Mouse (Mus musculus): Measurements from ENCODE around the gene 1190007I07Rik. TPM values are rescaled to one million over a fixed set of nuclear protein-coding genes. Genes with fewer than 3 reads are reported as not detected.

1190007I07Rik gene
- polyA plus RNA-seq, 1 experiment: 13.4 TPM

DNA sequence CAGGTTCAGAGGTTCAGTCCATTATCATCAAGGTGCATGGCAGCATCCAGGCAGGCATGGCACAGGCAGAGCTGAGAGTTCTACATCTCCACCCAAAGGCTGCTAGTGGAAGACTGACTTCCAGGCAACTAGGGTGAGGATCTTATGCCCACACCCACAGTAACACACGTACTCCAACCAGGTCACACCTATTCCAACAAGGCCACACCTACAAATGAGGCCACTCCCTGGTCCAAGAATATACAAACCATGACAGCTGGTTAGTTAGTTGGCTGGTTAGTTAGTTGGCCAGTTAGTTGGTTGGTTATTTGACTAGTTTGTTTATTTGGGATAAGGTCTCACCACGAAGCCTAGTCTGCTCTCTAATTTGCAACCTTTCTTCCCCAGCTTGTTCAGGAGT, 40.3 kb upstream of the 1190007I07Rik start:
- H3K4me2 ChIP-seq (ENCODE audit: low read depth): no peak overlapping the region
- no peak overlapping the region for H3K4me3 ChIP-seq
- H3K27me3 ChIP-seq (ENCODE audit: control insufficient read depth, insufficient read depth, insufficient read length): no peaks in the 10 kb centered on the region

DNA sequence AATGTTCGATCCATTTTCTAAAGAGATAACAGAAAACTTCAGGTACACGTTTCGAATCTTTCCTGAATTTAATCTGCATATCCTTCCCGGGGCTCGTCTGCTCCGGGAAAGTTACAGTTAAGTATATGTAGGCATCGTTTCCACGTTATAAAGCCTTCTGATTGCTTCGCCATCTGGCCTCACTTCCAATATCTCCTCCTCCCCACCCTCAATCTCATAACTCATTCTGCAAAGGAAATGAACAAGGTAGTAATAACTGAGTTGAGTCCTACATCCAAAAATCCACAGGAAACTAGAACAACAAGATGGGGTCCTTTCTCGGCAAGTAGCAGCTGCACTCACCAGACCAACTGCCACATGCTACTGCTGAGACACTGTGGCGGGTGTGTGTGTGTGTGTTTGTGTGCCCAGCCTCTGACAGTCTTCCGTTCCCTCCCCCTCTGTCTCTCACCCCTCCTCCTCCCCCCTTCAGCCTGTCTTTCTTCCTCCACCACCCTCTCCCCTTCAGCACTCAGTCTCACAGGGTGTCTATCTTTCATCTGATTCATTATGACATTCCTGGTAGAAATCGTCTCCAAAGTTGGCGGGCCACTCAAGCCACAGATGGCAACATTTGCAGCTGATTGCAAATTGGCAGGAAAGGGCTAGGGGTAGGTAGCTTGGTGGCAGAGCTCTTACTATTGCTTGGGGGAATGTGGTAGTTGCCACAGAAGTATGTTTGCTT, 39.4 kb upstream of the 1190007I07Rik start:
- Histone ChIP-seq H3K36me3 (ENCODE audit: control insufficient read depth, insufficient read depth) (no peaks in the 10 kb centered on the region), H3K79me2 (ENCODE audit: control insufficient read depth, insufficient read depth) (no peaks in the 10 kb centered on the region), H3K27me3 (ENCODE audit: control insufficient read depth, insufficient read depth, insufficient read length) (no peaks in the 10 kb centered on the region), H3K4me2 (ENCODE audit: low read depth) (no peak overlapping the region), H3K4me3 (no peak overlapping the region), H3ac (ENCODE audit: control insufficient read depth, insufficient read length) (no peak overlapping the region)
- TF ChIP-seq MYOD1 (IDR thresholded peaks at IDR 0.05; ENCODE audit: control insufficient read depth in 1 of 3, insufficient read length in 2 of 3, low read depth in 2 of 3) (peak in 1 of 3 experiments; percentile 40), MYOG (IDR thresholded peaks at IDR 0.05; ENCODE audit: control insufficient read depth in 1 of 3, insufficient read depth in 1 of 3, insufficient read length in 2 of 3, low read depth in 2 of 3) (peak in 2 of 3 experiments; percentile 29 to 70), SRF (IDR thresholded peaks at IDR 0.05; ENCODE audit: control insufficient read depth, insufficient read length, low read depth) (no peak)

More for the DNA sequence above, 40.3 kb upstream of the 1190007I07Rik start:
- Histone ChIP-seq H3K36me3 (ENCODE audit: control insufficient read depth, insufficient read depth) (no peaks in the 10 kb centered on the region), H3K79me2 (ENCODE audit: control insufficient read depth, insufficient read depth) (no peaks in the 10 kb centered on the region), H3ac (ENCODE audit: control insufficient read depth, insufficient read length) (no peak overlapping the region)
- TF ChIP-seq MYOD1 (IDR thresholded peaks at IDR 0.05; ENCODE audit: control insufficient read depth in 1 of 3, insufficient read length in 2 of 3, low read depth in 2 of 3): no peak
- TF ChIP-seq POLR2AphosphoS2 (IDR thresholded peaks at IDR 0.05; ENCODE audit: insufficient read length, low read depth): no peak
- TF ChIP-seq CEBPB (IDR thresholded peaks at IDR 0.05; ENCODE audit: insufficient read depth, poor library complexity, severe bottlenecking): no peak
- no peak for TF ChIP-seq POLR2A (IDR thresholded peaks at IDR 0.05; ENCODE audit: insufficient read length, low read depth)
- TF ChIP-seq MAX (IDR thresholded peaks at IDR 0.05; ENCODE audit: low read depth): no peak
- no peak for TF ChIP-seq MYOG (IDR thresholded peaks at IDR 0.05; ENCODE audit: control insufficient read depth in 1 of 3, insufficient read depth in 1 of 3, insufficient read length in 2 of 3, low read depth in 2 of 3)
- TF ChIP-seq SRF (IDR thresholded peaks at IDR 0.05; ENCODE audit: control insufficient read depth, insufficient read length, low read depth): no peak
- no peak for TF ChIP-seq TCF3 (IDR thresholded peaks at IDR 0.05; ENCODE audit: insufficient read length, low read depth)
- TF ChIP-seq E2F4 (IDR thresholded peaks at IDR 0.05; ENCODE audit: insufficient read depth): no peak
- no peak for TF ChIP-seq USF1 (IDR thresholded peaks at IDR 0.05; ENCODE audit: low read depth)
- TF ChIP-seq REST (IDR thresholded peaks at IDR 0.05; ENCODE audit: insufficient read depth, insufficient read length): no peak

DNA sequence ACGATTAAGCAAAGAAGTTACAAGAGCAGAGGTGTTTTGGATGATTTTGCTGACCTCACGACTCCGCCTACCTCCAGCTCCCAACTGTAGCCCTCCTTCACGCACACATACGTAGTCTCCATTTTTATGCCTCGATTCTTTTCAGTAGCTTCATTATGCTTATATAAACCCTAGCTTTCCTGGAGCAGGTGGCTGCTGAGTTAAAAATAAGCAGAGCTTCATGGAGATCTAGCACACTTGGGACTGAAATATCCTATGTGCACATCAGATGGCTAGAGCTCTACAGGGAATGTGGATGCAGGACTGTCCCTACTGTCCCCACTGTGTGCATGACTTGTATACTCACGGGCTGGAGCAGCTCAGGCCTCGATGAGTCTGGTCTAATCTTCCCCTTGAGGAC, 38.8 kb upstream of the 1190007I07Rik start:
- H3K36me3 ChIP-seq (ENCODE audit: control insufficient read depth, insufficient read depth): no peaks in the 10 kb centered on the region
- no peak overlapping the region for H3K4me3 ChIP-seq
- H3K4me2 ChIP-seq (ENCODE audit: low read depth): no peak overlapping the region
- H3ac ChIP-seq (ENCODE audit: control insufficient read depth, insufficient read length): no peak overlapping the region
- TF ChIP-seq REST (IDR thresholded peaks at IDR 0.05; ENCODE audit: insufficient read depth, insufficient read length) (no peak), MAX (IDR thresholded peaks at IDR 0.05; ENCODE audit: low read depth) (no peak)
- H3K79me2 ChIP-seq (ENCODE audit: control insufficient read depth, insufficient read depth): no peaks in the 10 kb centered on the region
- no peaks in the 10 kb centered on the region for H3K27me3 ChIP-seq (ENCODE audit: control insufficient read depth, insufficient read depth, insufficient read length)

DNA sequence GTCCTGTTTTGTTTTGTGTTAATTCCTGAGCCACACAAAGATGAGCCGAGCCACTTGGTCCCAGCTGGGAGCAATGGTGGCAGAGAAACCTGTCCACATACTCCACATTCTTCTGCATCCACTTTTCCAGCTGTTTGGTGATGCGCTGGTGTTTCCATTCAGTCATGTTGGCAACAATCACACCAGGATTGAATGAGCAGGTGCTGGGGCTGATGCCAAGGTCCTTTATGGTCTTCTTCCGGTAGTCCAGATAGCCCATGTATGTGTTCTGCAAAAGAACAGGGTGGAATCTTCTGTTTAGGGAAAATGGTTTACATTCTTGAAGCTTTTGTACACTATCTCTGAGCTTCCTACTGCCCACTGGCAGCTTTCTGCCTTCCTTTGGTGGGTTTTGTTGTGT, 31.6 kb upstream of the 1190007I07Rik start:
- Histone ChIP-seq H3K27me3 (ENCODE audit: control insufficient read depth, insufficient read depth, insufficient read length) (no peaks in the 10 kb centered on the region), H3K4me3 (no peak overlapping the region), H3K4me2 (ENCODE audit: low read depth) (no peak overlapping the region), H3K36me3 (ENCODE audit: control insufficient read depth, insufficient read depth) (peaks cover 11% of the 10 kb centered on the region), H3K79me2 (ENCODE audit: control insufficient read depth, insufficient read depth) (no peaks in the 10 kb centered on the region), H3ac (ENCODE audit: control insufficient read depth, insufficient read length) (no peak overlapping the region)
- no peak for TF ChIP-seq REST (IDR thresholded peaks at IDR 0.05; ENCODE audit: insufficient read depth, insufficient read length)
- no peak for TF ChIP-seq MYOD1 (IDR thresholded peaks at IDR 0.05; ENCODE audit: control insufficient read depth in 1 of 3, insufficient read length in 2 of 3, low read depth in 2 of 3)
- no peak for TF ChIP-seq TCF12 (IDR thresholded peaks at IDR 0.05; ENCODE audit: insufficient read depth, poor library complexity, severe bottlenecking)
- no peak for TF ChIP-seq POLR2AphosphoS2 (IDR thresholded peaks at IDR 0.05; ENCODE audit: insufficient read length, low read depth)
- no peak for TF ChIP-seq USF1 (IDR thresholded peaks at IDR 0.05; ENCODE audit: low read depth)
- TF ChIP-seq TCF3 (IDR thresholded peaks at IDR 0.05; ENCODE audit: insufficient read length, low read depth): no peak
- no peak for TF ChIP-seq POLR2A (IDR thresholded peaks at IDR 0.05; ENCODE audit: insufficient read length, low read depth)
- TF ChIP-seq MAX (IDR thresholded peaks at IDR 0.05; ENCODE audit: low read depth): no peak
- TF ChIP-seq SRF (IDR thresholded peaks at IDR 0.05; ENCODE audit: control insufficient read depth, insufficient read length, low read depth): no peak
- TF ChIP-seq MYOG (IDR thresholded peaks at IDR 0.05; ENCODE audit: control insufficient read depth in 1 of 3, insufficient read depth in 1 of 3, insufficient read length in 2 of 3, low read depth in 2 of 3): no peak
- TF ChIP-seq E2F4 (IDR thresholded peaks at IDR 0.05; ENCODE audit: insufficient read depth): no peak
- no peak for TF ChIP-seq CEBPB (IDR thresholded peaks at IDR 0.05; ENCODE audit: insufficient read depth, poor library complexity, severe bottlenecking)

- Histone ChIP-seq H3K36me3 (ENCODE audit: control insufficient read depth, insufficient read depth) (peaks cover 11% of the 10 kb centered on the region), H3ac (ENCODE audit: control insufficient read depth, insufficient read length) (no peak overlapping the region), H3K79me2 (ENCODE audit: control insufficient read depth, insufficient read depth) (no peaks in the 10 kb centered on the region), H3K27me3 (ENCODE audit: control insufficient read depth, insufficient read depth, insufficient read length) (no peaks in the 10 kb centered on the region), H3K4me3 (no peak overlapping the region), H3K4me2 (ENCODE audit: low read depth) (no peak overlapping the region)
- TF ChIP-seq POLR2AphosphoS2 (IDR thresholded peaks at IDR 0.05; ENCODE audit: insufficient read length, low read depth) (peak; percentile 17), MYOG (IDR thresholded peaks at IDR 0.05; ENCODE audit: control insufficient read depth in 1 of 3, insufficient read depth in 1 of 3, insufficient read length in 2 of 3, low read depth in 2 of 3) (no peak), POLR2A (IDR thresholded peaks at IDR 0.05; ENCODE audit: insufficient read length, low read depth) (no peak), TCF3 (IDR thresholded peaks at IDR 0.05; ENCODE audit: insufficient read length, low read depth) (no peak), CEBPB (IDR thresholded peaks at IDR 0.05; ENCODE audit: insufficient read depth, poor library complexity, severe bottlenecking) (no peak), REST (IDR thresholded peaks at IDR 0.05; ENCODE audit: insufficient read depth, insufficient read length) (no peak)
Observed at GRCm38 (mm10) chr10:82652625-82653024, 29.6 kb upstream of the 1190007I07Rik start.

All from myocyte (in vitro differentiated cells).